In genomic region chr14:32467606-32468005, GRCm38 (mm10) we compare ENCODE assay signal across 8 mouse cellular contexts. TPM values are rescaled to one million over a fixed set of nuclear protein-coding genes. Genes with fewer than 3 reads are reported as not detected.
A peak's percentile ranks its signal among the peaks of the same experiment; 100 is the strongest.
DNase-seq lines count a peak whose midpoint lies in the region; ATAC-seq and TF ChIP-seq lines count a peak whose summit lies in the region.
"Had no signal": no experiment of that assay in that cellular context is flagged by ENCODE, and none has a peak within 500 bp of the region (broad histone marks: within the 10 kb centered on the region; RNA-seq: fewer than 3 reads in every experiment).

No protein-coding gene starts in this region.

- H3K4me2 ChIP-seq in midbrain, embryonic 14.5 days (ENCODE audit: low read length): no peak overlapping the region
- no peak overlapping the region for H3K4me2 ChIP-seq in midbrain, embryonic 11.5 days
- no peak overlapping the region for H3K4me2 ChIP-seq in myocyte (ENCODE audit: low read depth)
- H3K4me2 ChIP-seq: limb, embryonic 12.5 days had no signal

- intact Hi-C loops in heart, postnatal 10 days (cut with DNase I): no loop called here

- H3ac ChIP-seq in myocyte (ENCODE audit: control insufficient read depth, insufficient read length): no peak overlapping the region

- no peak overlapping the region for H3K4me3 ChIP-seq in midbrain, embryonic 14.5 days (replicated peaks; ENCODE audit: low read depth, low read length)
- no peak overlapping the region for H3K4me3 ChIP-seq in midbrain, embryonic 11.5 days (ENCODE audit: low read depth, low read length)
- H3K4me3 ChIP-seq in myocyte: no peak overlapping the region
- H3K4me3 ChIP-seq: limb, embryonic 12.5 days had no signal

- H3K79me2 ChIP-seq in myocyte (ENCODE audit: control insufficient read depth, insufficient read depth): no peaks in the 10 kb centered on the region

- H3K27me3 ChIP-seq in midbrain, embryonic 14.5 days (ENCODE audit: control insufficient read depth, insufficient read depth, low read length): peaks cover 50% of the 10 kb centered on the region
- H3K27me3 ChIP-seq in midbrain, embryonic 11.5 days (ENCODE audit: control insufficient read depth, insufficient read depth, low read length): peaks cover 48% of the 10 kb centered on the region
- peaks cover 44% of the 10 kb centered on the region for H3K27me3 ChIP-seq in myocyte (ENCODE audit: control insufficient read depth, insufficient read depth, insufficient read length)

- no peaks in the 10 kb centered on the region for H3K9me3 ChIP-seq in midbrain, embryonic 14.5 days (ENCODE audit: control insufficient read depth, low read length)
- H3K9me3 ChIP-seq in midbrain, embryonic 11.5 days (ENCODE audit: control insufficient read depth, low read length): no peaks in the 10 kb centered on the region
- H3K9me3 ChIP-seq: limb, embryonic 12.5 days had no signal

- WGBS in midbrain, embryonic 14.5 days: 9% methylated on average over 5 of the region's 5 CpGs
- 9% methylated on average over 5 of the region's 5 CpGs for WGBS in midbrain, embryonic 11.5 days

- H3K27ac ChIP-seq in midbrain, embryonic 14.5 days (replicated peaks; ENCODE audit: low read depth, low read length): no peak overlapping the region
- no peak overlapping the region for H3K27ac ChIP-seq in midbrain, embryonic 11.5 days (ENCODE audit: low read depth, low read length)
- H3K27ac ChIP-seq: limb, embryonic 12.5 days had no signal

- peak; percentile 46 for DNase-seq in midbrain, embryonic 14.5 days
- DNase-seq in midbrain, embryonic 11.5 days (ENCODE audit: low spot score, missing footprints): no peak
- peak; percentile 79 to 81 for DNase-seq in adrenal gland, postnatal 36 days
- peak; percentile 67 to 81 for DNase-seq in heart, postnatal 10 days
- no peak for DNase-seq in layer of hippocampus, adult 8-10 months (ENCODE audit: low spot score in 2 of 2)

- no peak for ATAC-seq in midbrain, embryonic 14.5 days (ENCODE audit: low FRiP score, low TSS enrichment)
- ATAC-seq in midbrain, embryonic 11.5 days (ENCODE audit: low FRiP score): no peak
- no peak for ATAC-seq in frontal cortex, adult (ENCODE audit: low TSS enrichment)

- no peak overlapping the region for H3K9ac ChIP-seq in midbrain, embryonic 14.5 days (replicated peaks; ENCODE audit: low read length)
- H3K9ac ChIP-seq in midbrain, embryonic 11.5 days (ENCODE audit: low read length): no peak overlapping the region
- H3K9ac ChIP-seq: limb, embryonic 12.5 days had no signal

- no peak for TF ChIP-seq POLR2A in myocyte (IDR thresholded peaks at IDR 0.05; ENCODE audit: insufficient read length, low read depth)

- H3K36me3 ChIP-seq in midbrain, embryonic 14.5 days (ENCODE audit: control insufficient read depth, insufficient read depth, low read length): no peaks in the 10 kb centered on the region
- no peaks in the 10 kb centered on the region for H3K36me3 ChIP-seq in midbrain, embryonic 11.5 days (ENCODE audit: control insufficient read depth, insufficient read depth, low read length)
- H3K36me3 ChIP-seq in myocyte (ENCODE audit: control insufficient read depth, insufficient read depth): no peaks in the 10 kb centered on the region
- H3K36me3 ChIP-seq: limb, embryonic 12.5 days had no signal

- peaks cover 15% of the 10 kb centered on the region for H3K4me1 ChIP-seq in midbrain, embryonic 14.5 days (ENCODE audit: control insufficient read depth, insufficient read depth, low read length)
- peaks cover 8% of the 10 kb centered on the region for H3K4me1 ChIP-seq in midbrain, embryonic 11.5 days (ENCODE audit: control insufficient read depth, insufficient read depth, low read length)

TF ChIP-seq in myocyte, 11 proteins besides CTCF, POLR2A, EP300 and RAD21:
- TF ChIP-seq TCF3 (IDR thresholded peaks at IDR 0.05; ENCODE audit: insufficient read length, low read depth): no peak
- peak; percentile 98 for TF ChIP-seq REST (IDR thresholded peaks at IDR 0.05; ENCODE audit: insufficient read depth, insufficient read length)

RNA-seq across cellular contexts. Expression of gene Chat, which starts 1.8 kb away (rescaled TPM):
- 0.14 and 0.26 TPM in 2 replicates for polyA plus RNA-seq in midbrain, embryonic 14.5 days (2014; fragmentation: Nextera tagmentation; extraction: Ambion mirVana)
- 0.11 TPM in 1 of 2 replicates, not detected in the other for polyA plus RNA-seq in midbrain, embryonic 11.5 days (2014; fragmentation: Nextera tagmentation; extraction: Ambion mirVana)
- not detected for total RNA-seq in adrenal gland, postnatal 36 days (2021)
- total RNA-seq in heart, postnatal 10 days (2021): not detected
- polyA plus RNA-seq in myocyte (2012; fragmentation: generic; extraction: Trizol): not detected
- not detected for total RNA-seq in layer of hippocampus, adult 8-10 months (2022)
- polyA plus RNA-seq: limb, embryonic 12.5 days had no signal

RNA-seq across cellular contexts. Expression of gene Slc18a3, which starts 3.0 kb away (rescaled TPM):
- 1.9 and 2.3 TPM in 2 replicates for polyA plus RNA-seq in midbrain, embryonic 14.5 days (2014; fragmentation: Nextera tagmentation; extraction: Ambion mirVana)
- 0.19 and 0.59 TPM in 2 replicates for polyA plus RNA-seq in midbrain, embryonic 11.5 days (2014; fragmentation: Nextera tagmentation; extraction: Ambion mirVana)
- not detected for total RNA-seq in adrenal gland, postnatal 36 days (2021)
- not detected for total RNA-seq in heart, postnatal 10 days (2021)
- polyA plus RNA-seq in myocyte (2012; fragmentation: generic; extraction: Trizol): not detected
- not detected for total RNA-seq in layer of hippocampus, adult 8-10 months (2022)
- polyA plus RNA-seq: limb, embryonic 12.5 days had no signal

RNA-seq across cellular contexts. Expression of gene Ercc6, which starts 45.7 kb away (rescaled TPM):
- polyA plus RNA-seq in midbrain, embryonic 14.5 days (2014; fragmentation: Nextera tagmentation; extraction: Ambion mirVana): 24.2 and 31.8 TPM in 2 replicates
- polyA plus RNA-seq in midbrain, embryonic 11.5 days (2014; fragmentation: Nextera tagmentation; extraction: Ambion mirVana): 29.3 and 30.1 TPM in 2 replicates
- total RNA-seq in adrenal gland, postnatal 36 days (2021): 10 to 100 TPM; 11.8 to 18.6 TPM
- 1 to 10 TPM; 7.0 to 7.3 TPM for total RNA-seq in heart, postnatal 10 days (2021)
- 2.1 TPM for polyA plus RNA-seq in myocyte (2012; fragmentation: generic; extraction: Trizol)
- total RNA-seq in layer of hippocampus, adult 8-10 months (2022): 10 to 100 TPM; 23.4 to 28.6 (median 24.3) TPM

Comparison
In these comparisons a context has a peak if more than half of its experiments do, and no peak if none do; other contexts are left out.
1. DNase-seq: peak in midbrain, embryonic 14.5 days (single experiment), adrenal gland, postnatal 36 days (2 of 2) and heart, postnatal 10 days (2 of 2); none in midbrain, embryonic 11.5 days (single experiment) and layer of hippocampus, adult 8-10 months (0 of 2).